ENCODE assay signal across 21 mouse cellular contexts in the genomic region with DNA sequence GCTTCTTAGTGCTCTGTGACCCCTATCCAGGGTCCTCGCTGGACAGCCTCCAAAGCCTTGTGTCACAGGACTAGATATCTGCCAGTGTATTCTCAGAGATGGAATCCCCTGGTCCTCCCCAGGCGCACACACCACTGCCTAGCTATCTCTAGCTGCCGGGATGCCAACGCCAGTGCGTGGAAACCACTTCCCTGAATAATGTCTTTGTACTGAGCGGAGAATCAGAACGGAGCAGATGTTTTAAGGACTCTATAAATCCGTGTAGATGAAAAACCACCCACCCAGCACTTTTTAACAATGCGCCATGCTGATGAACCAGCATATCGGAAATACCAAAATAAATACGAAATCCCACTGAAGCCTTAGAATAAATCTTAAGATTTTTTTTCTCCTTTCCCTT.
DNase-seq lines count a peak whose midpoint lies in the region; ATAC-seq lines count a peak whose summit lies in the region.
"Had no signal": no experiment of that assay in that cellular context is flagged by ENCODE, and none has a peak within 500 bp of the region (broad histone marks: within the 10 kb centered on the region; RNA-seq: fewer than 3 reads in every experiment).

No protein-coding gene starts in this region.

- H3K27me3 ChIP-seq in limb, embryonic 11.5 days (ENCODE audit: control insufficient read depth, insufficient read depth, low read length) = no peaks in the 10 kb centered on the region
- H3K27me3 ChIP-seq in limb, embryonic 10.5 days (ENCODE audit: low read depth, poor library complexity, severe bottlenecking) = no peaks in the 10 kb centered on the region
- H3K27me3 ChIP-seq: forebrain, embryonic 13.5 days; heart, embryonic 13.5 days; hindbrain, embryonic 12.5 days had no signal

- ATAC-seq in frontal cortex, adult (ENCODE audit: low TSS enrichment) = peak; percentile 50; the same call in 1 of the 2 replicates
- no peak for ATAC-seq in limb, embryonic 11.5 days (ENCODE audit: insufficient number of reproducible peaks, low FRiP score, low TSS enrichment, low read depth)
- ATAC-seq: activated CD4-positive, CD25-positive, alpha-beta regulatory T cell, adult 4 months; forebrain, embryonic 13.5 days; forebrain, embryonic 16.5 days; intestine, postnatal 0 days had no signal

- H3K4me3 ChIP-seq in limb, embryonic 11.5 days (ENCODE audit: low read depth, low read length) = no peak overlapping the region
- no peak overlapping the region for H3K4me3 ChIP-seq in limb, embryonic 10.5 days
- H3K4me3 ChIP-seq: forebrain, embryonic 10.5 days; forebrain, embryonic 13.5 days; heart, adult 2 months; heart, embryonic 10.5 days; heart, embryonic 13.5 days; hindbrain, embryonic 12.5 days had no signal

- H3K4me2 ChIP-seq in limb, embryonic 11.5 days (ENCODE audit: low read depth, severe bottlenecking) = no peak overlapping the region
- H3K4me2 ChIP-seq: forebrain, embryonic 13.5 days; heart, embryonic 13.5 days; hindbrain, embryonic 12.5 days had no signal

- WGBS in limb, embryonic 11.5 days = 83% methylated on average over 11 of the region's 11 CpGs
- WGBS in limb, embryonic 10.5 days = 88% methylated on average over 11 of the region's 11 CpGs

- DNase-seq in cerebellum, adult 11-12 months = peak; percentile 50
- no peak for DNase-seq in cerebellum, adult 9-10 months
- no peak for DNase-seq in frontal cortex, postnatal 25 days (ENCODE audit: low spot score in 2 of 2)
- peak; percentile 16 for DNase-seq in limb, embryonic 11.5 days (ENCODE audit: low spot score)
- no peak for DNase-seq in limb, embryonic 10.5 days (ENCODE audit: low spot score)
- DNase-seq in brain, adult 2 months (ENCODE audit: low read depth, low spot score) = peak; percentile 52
- DNase-seq: adrenal gland, adult 8-10 months; adrenal gland, postnatal 25 days; gastrocnemius, postnatal 25 days; heart, adult 2 months; heart, postnatal 14 days; heart, postnatal 4 days had no signal

- H3K9ac ChIP-seq in limb, embryonic 11.5 days (ENCODE audit: low read length) = no peak overlapping the region
- H3K9ac ChIP-seq: forebrain, embryonic 13.5 days; heart, embryonic 13.5 days; hindbrain, embryonic 12.5 days had no signal

- H3K27ac ChIP-seq in limb, embryonic 11.5 days (replicated peaks; ENCODE audit: low read depth, low read length) = no peak overlapping the region
- no peak overlapping the region for H3K27ac ChIP-seq in limb, embryonic 10.5 days
- H3K27ac ChIP-seq: forebrain, embryonic 10.5 days; forebrain, embryonic 13.5 days; heart, adult 2 months; heart, embryonic 10.5 days; heart, embryonic 13.5 days; hindbrain, embryonic 12.5 days had no signal

- H3K4me1 ChIP-seq in limb, embryonic 11.5 days (ENCODE audit: control insufficient read depth, insufficient read depth, low read length) = no peaks in the 10 kb centered on the region
- H3K4me1 ChIP-seq in limb, embryonic 10.5 days = peaks cover 8% of the 10 kb centered on the region; the same call in 1 of the 2 replicates
- H3K4me1 ChIP-seq: heart, embryonic 10.5 days; heart, embryonic 13.5 days had no signal

- no peaks in the 10 kb centered on the region for H3K36me3 ChIP-seq in limb, embryonic 11.5 days (ENCODE audit: control insufficient read depth, insufficient read depth, low read length)
- no peaks in the 10 kb centered on the region for H3K36me3 ChIP-seq in limb, embryonic 10.5 days
- H3K36me3 ChIP-seq: forebrain, embryonic 10.5 days; heart, embryonic 10.5 days; heart, embryonic 13.5 days; hindbrain, embryonic 12.5 days had no signal

- no peaks in the 10 kb centered on the region for H3K9me3 ChIP-seq in limb, embryonic 11.5 days (ENCODE audit: control insufficient read depth, low read length)
- H3K9me3 ChIP-seq in limb, embryonic 10.5 days (replicated peaks) = no peaks in the 10 kb centered on the region
- H3K9me3 ChIP-seq: forebrain, embryonic 10.5 days; forebrain, embryonic 13.5 days; heart, embryonic 10.5 days; heart, embryonic 13.5 days; hindbrain, embryonic 12.5 days had no signal

Comparison
In these comparisons a context has a peak if more than half of its experiments do, and no peak if none do; other contexts are left out.
1. DNase-seq: peak in cerebellum, adult 11-12 months (single experiment), limb, embryonic 11.5 days (single experiment) and brain, adult 2 months (single experiment); none in cerebellum, adult 9-10 months (single experiment), frontal cortex, postnatal 25 days (0 of 2) and limb, embryonic 10.5 days (single experiment).